Mouse (Mus musculus): Measurements from ENCODE around the gene Nupl1.

DNA sequence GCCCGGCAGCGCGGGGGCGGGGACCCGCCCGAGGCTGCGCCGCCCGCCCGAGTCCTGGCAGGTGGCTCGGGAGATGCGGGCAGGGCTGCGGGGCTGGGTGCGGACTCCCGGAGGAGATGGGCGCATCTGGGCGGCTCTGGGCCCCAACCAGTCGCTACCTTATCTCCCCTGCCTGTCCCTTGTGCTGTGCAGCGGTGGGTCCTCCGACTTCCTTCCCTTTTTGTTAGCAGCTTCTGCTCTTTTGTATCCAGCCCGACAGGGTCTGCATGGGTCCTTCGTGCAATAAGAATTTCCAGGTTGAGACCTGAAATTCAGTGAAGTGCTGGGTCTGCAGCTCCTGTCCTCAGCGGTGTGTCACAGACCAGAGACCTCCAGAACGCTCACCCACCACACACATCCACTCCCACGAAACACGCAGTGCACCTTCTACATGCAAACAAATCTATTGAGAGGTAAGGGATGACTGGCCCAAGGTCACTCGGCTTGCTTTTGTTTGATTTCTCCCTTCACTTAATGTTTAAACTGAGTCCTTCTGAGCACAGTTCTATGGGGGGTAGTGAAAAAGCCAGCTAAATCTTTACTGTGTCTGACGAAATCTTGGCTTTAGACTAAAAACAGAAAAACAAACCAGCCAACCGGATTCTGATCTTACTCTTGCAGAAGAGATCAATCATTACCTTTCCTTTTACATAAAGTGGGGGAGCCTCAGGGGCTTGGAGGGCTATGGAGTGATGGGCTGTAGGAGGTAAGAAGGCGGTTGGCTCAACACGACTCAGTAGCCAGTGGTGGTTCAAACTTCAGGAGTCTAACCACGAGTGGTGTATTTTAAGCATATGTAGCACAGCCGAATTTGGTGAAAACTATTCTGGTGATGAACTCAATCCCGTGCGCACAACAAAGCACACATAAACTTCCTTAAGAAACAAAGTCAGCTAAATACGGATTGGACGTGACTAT lies 73.3 kb downstream of the Nupl1 start:
- TF ChIP-seq CTCF (IDR thresholded peaks at IDR 0.05; ENCODE audit: low read depth) = no peak
- no peak for TF ChIP-seq EP300 (IDR thresholded peaks at IDR 0.05; ENCODE audit: low read depth)
